Comparison of ENCODE assay signal across 9 mouse cellular contexts in genomic region chr7:45642083-45642482, GRCm38 (mm10). TPM values are rescaled to one million over a fixed set of nuclear protein-coding genes. Genes with fewer than 3 reads are reported as not detected.
DNase-seq lines count a peak whose midpoint lies in the region; ATAC-seq and TF ChIP-seq lines count a peak whose summit lies in the region.
"Had no signal": no experiment of that assay in that cellular context is flagged by ENCODE, and none has a peak within 500 bp of the region (broad histone marks: within the 10 kb centered on the region; RNA-seq: fewer than 3 reads in every experiment).

No protein-coding gene starts in this region.

- TF ChIP-seq POLR2A in cerebellum, adult 2 months (IDR thresholded peaks at IDR 0.05; ENCODE audit: borderline replicate concordance, insufficient read depth, low read length) = no peak

- peak overlapping the region; percentile 80 for H3K4me2 ChIP-seq in heart, embryonic 12.5 days
- H3K4me2 ChIP-seq in embryonic facial prominence, embryonic 15.5 days (replicated peaks) = peak overlapping the region; percentile 72
- peak overlapping the region; percentile 64 for H3K4me2 ChIP-seq in limb, embryonic 12.5 days
- H3K4me2 ChIP-seq in liver, postnatal 0 days (ENCODE audit: low read depth, low read length) = no peak overlapping the region

- 64% methylated on average over 5 of the region's 5 CpGs for WGBS in heart, embryonic 12.5 days
- WGBS in cerebellum, adult 2 months = 19% methylated on average over 5 of the region's 5 CpGs
- 71% methylated on average over 5 of the region's 5 CpGs for WGBS in embryonic facial prominence, embryonic 15.5 days
- 83% methylated on average over 5 of the region's 5 CpGs for WGBS in limb, embryonic 12.5 days
- 71% methylated on average over 5 of the region's 5 CpGs for WGBS in liver, postnatal 0 days (ENCODE audit: insufficient replicate concordance)

- no peak overlapping the region for H3K4me3 ChIP-seq in heart, embryonic 12.5 days
- H3K4me3 ChIP-seq in cerebellum, adult 2 months (replicated peaks; ENCODE audit: insufficient read depth, low read depth, low read length) = peak overlapping the region; percentile 37
- peak overlapping the region; percentile 44 for H3K4me3 ChIP-seq in embryonic facial prominence, embryonic 15.5 days (replicated peaks)
- H3K4me3 ChIP-seq in limb, embryonic 12.5 days (replicated peaks) = peak overlapping the region; percentile 48; the same call in 1 of the 2 replicates
- H3K4me3 ChIP-seq in liver, postnatal 0 days (ENCODE audit: low read depth, low read length) = no peak overlapping the region

- H3K9ac ChIP-seq in heart, embryonic 12.5 days = peak overlapping the region; percentile 74; the same call in 1 of the 2 replicates
- 0 out of 2 replicates have a peak overlapping the region, but pooled peaks have one; percentile 51 for H3K9ac ChIP-seq in embryonic facial prominence, embryonic 15.5 days
- H3K9ac ChIP-seq in limb, embryonic 12.5 days (replicated peaks) = no peak overlapping the region
- H3K9ac ChIP-seq in liver, postnatal 0 days (replicated peaks) = no peak overlapping the region

- TF ChIP-seq EP300 in liver, postnatal 0 days (IDR thresholded peaks at IDR 0.05; ENCODE audit: low read depth) = no peak

- no peak for ATAC-seq in heart, embryonic 12.5 days (ENCODE audit: insufficient number of reproducible peaks, low FRiP score)
- no peak for ATAC-seq in embryonic facial prominence, embryonic 15.5 days (ENCODE audit: insufficient number of reproducible peaks, low FRiP score, low TSS enrichment, low read depth)
- ATAC-seq in limb, embryonic 12.5 days (ENCODE audit: insufficient number of reproducible peaks, insufficient read depth, low FRiP score, low TSS enrichment, low read depth) = no peak
- no peak for ATAC-seq in liver, postnatal 0 days
- ATAC-seq in megakaryocyte progenitor cell, adult 5-6 weeks (replicated peaks; ENCODE audit: poor library complexity) = no peak

- no peak for DNase-seq in heart, adult 9 months (ENCODE audit: low spot score in 2 of 2)
- peak; percentile 58 to 65 for DNase-seq in cerebellum, adult 2 months
- no peak for DNase-seq in liver, postnatal 0 days
- no peak for DNase-seq in adrenal gland, adult (ENCODE audit: inconsistent age in 2 of 2, low spot score in 1 of 2)

- no peaks in the 10 kb centered on the region; the same call in 1 of the 2 replicates for H3K27me3 ChIP-seq in heart, embryonic 12.5 days (replicated peaks)
- H3K27me3 ChIP-seq in cerebellum, adult 2 months (ENCODE audit: control insufficient read depth, insufficient read depth, low read length) = no peaks in the 10 kb centered on the region
- H3K27me3 ChIP-seq in embryonic facial prominence, embryonic 15.5 days = no peaks in the 10 kb centered on the region
- peaks cover 6% of the 10 kb centered on the region; the same call in 1 of the 2 replicates for H3K27me3 ChIP-seq in limb, embryonic 12.5 days
- H3K27me3 ChIP-seq in liver, postnatal 0 days (ENCODE audit: insufficient read depth, low read length) = peaks cover 10% of the 10 kb centered on the region; the same call in 1 of the 2 replicates

- H3K9me3 ChIP-seq in heart, embryonic 12.5 days (replicated peaks) = no peaks in the 10 kb centered on the region
- no peaks in the 10 kb centered on the region for H3K9me3 ChIP-seq in embryonic facial prominence, embryonic 15.5 days (replicated peaks)
- no peaks in the 10 kb centered on the region for H3K9me3 ChIP-seq in limb, embryonic 12.5 days
- H3K9me3 ChIP-seq in liver, postnatal 0 days (ENCODE audit: low read length) = no peaks in the 10 kb centered on the region

- peaks cover 64% of the 10 kb centered on the region for H3K4me1 ChIP-seq in heart, embryonic 12.5 days (replicated peaks)
- peaks cover 26% of the 10 kb centered on the region for H3K4me1 ChIP-seq in cerebellum, adult 2 months (ENCODE audit: control insufficient read depth, insufficient read depth, low read length)
- peaks cover 70% of the 10 kb centered on the region for H3K4me1 ChIP-seq in embryonic facial prominence, embryonic 15.5 days
- peaks cover 49% of the 10 kb centered on the region for H3K4me1 ChIP-seq in limb, embryonic 12.5 days (replicated peaks)
- H3K4me1 ChIP-seq in liver, postnatal 0 days (ENCODE audit: insufficient read depth) = peaks cover 9% of the 10 kb centered on the region; the same call in 1 of the 2 replicates

- H3K36me3 ChIP-seq in heart, embryonic 12.5 days = peaks cover 10% of the 10 kb centered on the region
- H3K36me3 ChIP-seq in embryonic facial prominence, embryonic 15.5 days = peaks cover 3% of the 10 kb centered on the region; the same call in 1 of the 2 replicates
- 0 out of 2 replicates have a peak, but pooled peaks cover 3% of the 10 kb centered on the region for H3K36me3 ChIP-seq in limb, embryonic 12.5 days
- H3K36me3 ChIP-seq in liver, postnatal 0 days (replicated peaks; ENCODE audit: insufficient read depth, low read length) = no peaks in the 10 kb centered on the region

- H3K27ac ChIP-seq in heart, embryonic 12.5 days (ENCODE audit: poor library complexity, severe bottlenecking) = no peak overlapping the region
- H3K27ac ChIP-seq in cerebellum, adult 2 months (ENCODE audit: insufficient read depth, low read length) = peak overlapping the region; percentile 84
- H3K27ac ChIP-seq in embryonic facial prominence, embryonic 15.5 days (replicated peaks) = peak overlapping the region; percentile 84
- no peak overlapping the region for H3K27ac ChIP-seq in limb, embryonic 12.5 days
- H3K27ac ChIP-seq in liver, postnatal 0 days (ENCODE audit: low read depth) = no peak overlapping the region

- no peak for TF ChIP-seq CTCF in cerebellum, adult 2 months (IDR thresholded peaks at IDR 0.05; ENCODE audit: borderline replicate concordance, insufficient read depth, low read depth, low read length)
- no peak for TF ChIP-seq CTCF in liver, postnatal 0 days (IDR thresholded peaks at IDR 0.05; ENCODE audit: low read depth)

RNA-seq across cellular contexts. Expression of gene Mamstr, which starts 2.3 kb away (rescaled TPM):
- polyA plus RNA-seq in heart, embryonic 12.5 days (2016; fragmentation: Nextera tagmentation; extraction: Ambion mirVana) = 3.3 and 5.4 TPM in 2 replicates
- 7.1 and 9.8 TPM in 2 replicates for polyA plus RNA-seq in cerebellum, adult 2 months (2012; rRNA removed)
- 20.0 and 21.4 TPM in 2 replicates for polyA plus RNA-seq in embryonic facial prominence, embryonic 15.5 days (2015; fragmentation: Nextera tagmentation; extraction: Ambion mirVana)
- polyA plus RNA-seq in limb, embryonic 12.5 days (2016; fragmentation: Nextera tagmentation; extraction: Ambion mirVana) = 5.7 and 5.9 TPM in 2 replicates
- polyA plus RNA-seq in liver, postnatal 0 days (2015; fragmentation: Nextera tagmentation; extraction: Ambion mirVana) = 0.31 and 0.54 TPM in 2 replicates
- total RNA-seq in megakaryocyte progenitor cell, adult 5-6 weeks (2015) = 0.64 TPM in 1 of 2 replicates, not detected in the other
- 0.12 TPM in 1 of 2 replicates, not detected in the other for total RNA-seq in megakaryocyte progenitor cell, adult 5-6 weeks (2017)

RNA-seq across cellular contexts. Expression of gene Rasip1, which starts 14.8 kb away (rescaled TPM):
- 36.1 and 38.1 TPM in 2 replicates for polyA plus RNA-seq in heart, embryonic 12.5 days (2016; fragmentation: Nextera tagmentation; extraction: Ambion mirVana)
- polyA plus RNA-seq in cerebellum, adult 2 months (2012; rRNA removed) = 7.6 and 7.7 TPM in 2 replicates
- polyA plus RNA-seq in embryonic facial prominence, embryonic 15.5 days (2015; fragmentation: Nextera tagmentation; extraction: Ambion mirVana) = 14.5 and 15.3 TPM in 2 replicates
- polyA plus RNA-seq in limb, embryonic 12.5 days (2016; fragmentation: Nextera tagmentation; extraction: Ambion mirVana) = 11.7 and 13.4 TPM in 2 replicates
- 3.4 and 3.6 TPM in 2 replicates for polyA plus RNA-seq in liver, postnatal 0 days (2015; fragmentation: Nextera tagmentation; extraction: Ambion mirVana)
- 0.10 TPM in 1 of 2 replicates, not detected in the other for total RNA-seq in megakaryocyte progenitor cell, adult 5-6 weeks (2015)
- total RNA-seq in megakaryocyte progenitor cell, adult 5-6 weeks (2017) = 0.08 TPM in 1 of 2 replicates, not detected in the other

RNA-seq across cellular contexts. Expression of gene Izumo1, which starts 20.5 kb away (rescaled TPM):
- polyA plus RNA-seq in heart, embryonic 12.5 days (2016; fragmentation: Nextera tagmentation; extraction: Ambion mirVana) = 0.35 and 0.65 TPM in 2 replicates
- polyA plus RNA-seq in cerebellum, adult 2 months (2012; rRNA removed) = 0.08 and 0.18 TPM in 2 replicates
- 0.38 and 0.41 TPM in 2 replicates for polyA plus RNA-seq in embryonic facial prominence, embryonic 15.5 days (2015; fragmentation: Nextera tagmentation; extraction: Ambion mirVana)
- 0.13 and 0.17 TPM in 2 replicates for polyA plus RNA-seq in limb, embryonic 12.5 days (2016; fragmentation: Nextera tagmentation; extraction: Ambion mirVana)
- polyA plus RNA-seq in liver, postnatal 0 days (2015; fragmentation: Nextera tagmentation; extraction: Ambion mirVana) = 0.09 TPM in 1 of 2 replicates, not detected in the other
- 0.32 TPM in 1 of 2 replicates, not detected in the other for total RNA-seq in megakaryocyte progenitor cell, adult 5-6 weeks (2015)
- 0.24 TPM in 1 of 2 replicates, not detected in the other for total RNA-seq in megakaryocyte progenitor cell, adult 5-6 weeks (2017)

RNA-seq across cellular contexts. Expression of gene Fut2, which starts 24.1 kb away (rescaled TPM):
- polyA plus RNA-seq in heart, embryonic 12.5 days (2016; fragmentation: Nextera tagmentation; extraction: Ambion mirVana) = 0.77 TPM in 2 replicates
- 1.4 and 1.7 TPM in 2 replicates for polyA plus RNA-seq in cerebellum, adult 2 months (2012; rRNA removed)
- 6.3 and 6.5 TPM in 2 replicates for polyA plus RNA-seq in embryonic facial prominence, embryonic 15.5 days (2015; fragmentation: Nextera tagmentation; extraction: Ambion mirVana)
- polyA plus RNA-seq in limb, embryonic 12.5 days (2016; fragmentation: Nextera tagmentation; extraction: Ambion mirVana) = 0.15 TPM in 2 replicates
- not detected in 2 replicates for polyA plus RNA-seq in liver, postnatal 0 days (2015; fragmentation: Nextera tagmentation; extraction: Ambion mirVana)
- not detected in 2 replicates for total RNA-seq in megakaryocyte progenitor cell, adult 5-6 weeks (2015)
- not detected in 2 replicates for total RNA-seq in megakaryocyte progenitor cell, adult 5-6 weeks (2017)

RNA-seq across cellular contexts. Expression of gene Fut1, which starts 25.0 kb away (rescaled TPM):
- not detected in 2 replicates for polyA plus RNA-seq in heart, embryonic 12.5 days (2016; fragmentation: Nextera tagmentation; extraction: Ambion mirVana)
- 0.07 and 0.08 TPM in 2 replicates for polyA plus RNA-seq in cerebellum, adult 2 months (2012; rRNA removed)
- polyA plus RNA-seq in embryonic facial prominence, embryonic 15.5 days (2015; fragmentation: Nextera tagmentation; extraction: Ambion mirVana) = 4.8 and 5.3 TPM in 2 replicates
- not detected in 2 replicates for polyA plus RNA-seq in limb, embryonic 12.5 days (2016; fragmentation: Nextera tagmentation; extraction: Ambion mirVana)
- 0.56 TPM in 1 of 2 replicates, not detected in the other for polyA plus RNA-seq in liver, postnatal 0 days (2015; fragmentation: Nextera tagmentation; extraction: Ambion mirVana)
- not detected in 2 replicates for total RNA-seq in megakaryocyte progenitor cell, adult 5-6 weeks (2015)
- not detected in 2 replicates for total RNA-seq in megakaryocyte progenitor cell, adult 5-6 weeks (2017)
- total RNA-seq: adrenal gland, postnatal 36 days had no signal

Comparison
In these comparisons a context has a peak if more than half of its experiments do, and no peak if none do; other contexts are left out.
1. H3K27ac ChIP-seq: peak in cerebellum, adult 2 months (single experiment) and embryonic facial prominence, embryonic 15.5 days (single experiment); none in heart, embryonic 12.5 days (single experiment), limb, embryonic 12.5 days (single experiment) and liver, postnatal 0 days (single experiment).
2. H3K4me3 ChIP-seq: peak in cerebellum, adult 2 months (single experiment), embryonic facial prominence, embryonic 15.5 days (single experiment) and limb, embryonic 12.5 days (single experiment); none in heart, embryonic 12.5 days (single experiment) and liver, postnatal 0 days (single experiment).
3. H3K9ac ChIP-seq: peak in heart, embryonic 12.5 days (single experiment) and embryonic facial prominence, embryonic 15.5 days (single experiment); none in limb, embryonic 12.5 days (single experiment) and liver, postnatal 0 days (single experiment).
4. DNase-seq: peak in cerebellum, adult 2 months (2 of 2); none in heart, adult 9 months (0 of 2), liver, postnatal 0 days (single experiment) and adrenal gland, adult (0 of 2).